Mouse (Mus musculus) forebrain, embryonic 16.5 days (tissue): Measurements from ENCODE around the gene Prkar1a. TPM values are rescaled to one million over a fixed set of nuclear protein-coding genes. Genes with fewer than 3 reads are reported as not detected.
"Not testable (repeated sequence)": the region's sequence is repeated elsewhere in the genome, so short reads cannot be mapped to it uniquely, and the experiment has no call there.

Experiments used
- ATAC-seq: fragments of 200-750 bp; cut with Nextera tagmentation; 2 replicates; pipeline ENCODE4 v1.8.0; 2017; ENCODE audit warnings: mild to moderate bottlenecking, moderate library complexity
- H3K27ac ChIP-seq: fragments of 300-500 bp; sonication (generic); 2 replicates; pipeline ENCODE4 v1.5.1; 2014; ENCODE audit warnings: low read length, control low read depth
- H3K27me3 ChIP-seq: fragments of 300-500 bp; sonication (generic); replicated peaks from 2 replicates; pipeline ENCODE4 v1.6.1; 2014; ENCODE audit warnings: low read length; ENCODE audit not compliant: control insufficient read depth, insufficient read depth
- H3K36me3 ChIP-seq: fragments of 300-500 bp; sonication (generic); 2 replicates; pipeline ENCODE4 v1.6.1; 2014; ENCODE audit not compliant: control insufficient read depth, insufficient read depth
- H3K4me1 ChIP-seq: fragments of 300-500 bp; sonication (generic); replicated peaks from 2 replicates; pipeline ENCODE4 v1.6.1; 2014; ENCODE audit warnings: low read length; ENCODE audit not compliant: control insufficient read depth, insufficient read depth
- H3K4me2 ChIP-seq: fragments of 300-500 bp; sonication (generic); 2 replicates; pipeline ENCODE4 v1.6.1; 2014; ENCODE audit warnings: mild to moderate bottlenecking, low read length, control low read depth
- H3K4me3 ChIP-seq: fragments of 300-500 bp; sonication (generic); replicated peaks from 2 replicates; pipeline ENCODE4 v1.5.1; 2014; ENCODE audit warnings: mild to moderate bottlenecking, low read length, control low read depth
- H3K9ac ChIP-seq: fragments of 300-500 bp; sonication (generic); replicated peaks from 2 replicates; pipeline ENCODE4 v1.6.1; 2014; ENCODE audit warnings: low read depth, low read length, control low read depth
- H3K9me3 ChIP-seq: fragments of 300-500 bp; sonication (generic); 2 replicates; pipeline ENCODE4 v1.6.1; 2016; ENCODE audit warnings: low read length; ENCODE audit not compliant: control insufficient read depth
- WGBS: fragments of 180-500 bp; shearing (Covaris S2); extraction: QIAGEN DNeasy Blood & Tissue Kit; methylation state at CpG from one replicate; pipeline ENCODE4 v1.1.7; 2014; 5-methylcytosine and 5-hydroxymethylcytosine counted together
- polyA plus RNA-seq: library from polyadenylated mRNA; unstranded; fragments of >200 nt; fragmentation: Nextera tagmentation; extraction: Ambion mirVana; gene quantifications from 2 replicates; pipeline ENCODE4 v1.2.1, GENCODE M21; 2015

Prkar1a gene
- polyA plus RNA-seq, 1 experiment from 2014 or later, result 521 TPM

- peaks cover 4% of the 10 kb centered on the region for H3K4me1 ChIP-seq
- ATAC-seq, result no peak
- no peaks in the 10 kb centered on the region for H3K9me3 ChIP-seq
- H3K27me3 ChIP-seq, result 0 out of 2 replicates have a peak, but pooled peaks cover 2% of the 10 kb centered on the region
- no peak overlapping the region for H3K4me2 ChIP-seq
- H3K4me3 ChIP-seq, result no peak overlapping the region
- WGBS, result 33% methylated on average over 4 of the region's 4 CpGs
- no peak overlapping the region for H3K9ac ChIP-seq
- H3K36me3 ChIP-seq, result no peaks in the 10 kb centered on the region
- no peak overlapping the region for H3K27ac ChIP-seq
Observed at GRCm38 (mm10) chr11:109616352-109616751, 32.9 kb upstream of the Prkar1a start.

DNA sequence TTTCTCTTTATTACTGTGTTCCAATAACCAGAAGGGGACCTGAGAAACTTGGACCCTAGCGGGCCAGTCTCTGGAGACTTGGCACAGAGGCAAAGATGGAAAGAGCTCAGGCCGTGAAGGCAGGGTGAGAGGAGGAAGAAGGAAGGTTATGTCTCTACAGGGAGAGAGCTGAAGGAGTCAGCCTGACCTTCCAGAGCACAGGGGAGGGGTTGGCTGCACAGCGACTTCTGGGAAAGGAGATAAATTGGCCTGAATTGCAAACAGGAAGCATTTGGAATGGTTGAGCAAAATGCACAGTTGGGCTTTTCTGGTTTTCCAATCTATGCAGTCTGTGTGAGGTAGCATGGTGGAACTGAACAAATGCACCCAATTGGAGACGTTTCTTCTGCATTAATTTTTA, 32.4 kb upstream of the Prkar1a start:
- Histone ChIP-seq H3K4me1 (peaks cover 4% of the 10 kb centered on the region), H3K4me3 (no peak overlapping the region), H3K9ac (no peak overlapping the region), H3K27ac (no peak overlapping the region), H3K4me2 (no peak overlapping the region), H3K36me3 (no peaks in the 10 kb centered on the region), H3K27me3 (0 out of 2 replicates have a peak, but pooled peaks cover 2% of the 10 kb centered on the region), H3K9me3 (no peaks in the 10 kb centered on the region)
- 40% methylated on average over 4 of the region's 4 CpGs for WGBS
- ATAC-seq, result no peak

DNA sequence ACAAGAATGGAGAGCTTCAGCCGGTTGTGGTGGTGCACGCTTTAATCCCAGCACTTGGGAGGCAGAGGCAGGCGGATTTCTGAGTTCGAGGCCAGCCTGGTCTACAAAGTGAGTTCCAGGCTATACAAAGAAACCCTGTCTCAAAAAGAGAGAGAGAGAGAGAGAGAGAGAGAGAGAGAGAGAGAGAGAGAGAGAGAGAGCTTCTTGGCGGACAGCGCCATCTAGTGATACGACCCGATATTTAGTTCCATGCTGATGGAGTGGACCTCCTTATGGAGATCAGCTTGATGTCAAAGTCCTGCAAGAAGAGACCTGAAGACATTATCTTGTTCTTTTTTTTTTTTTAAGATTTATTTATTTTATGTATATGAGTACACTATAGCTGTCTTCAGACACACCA, 30.1 kb upstream of the Prkar1a start:
- not testable (repeated sequence) for H3K9ac ChIP-seq, H3K27me3 ChIP-seq, H3K4me3 ChIP-seq, H3K4me2 ChIP-seq, H3K4me1 ChIP-seq, H3K27ac ChIP-seq, ATAC-seq, H3K9me3 ChIP-seq, H3K36me3 ChIP-seq
- 37% methylated on average over 8 of the region's 8 CpGs for WGBS

DNA sequence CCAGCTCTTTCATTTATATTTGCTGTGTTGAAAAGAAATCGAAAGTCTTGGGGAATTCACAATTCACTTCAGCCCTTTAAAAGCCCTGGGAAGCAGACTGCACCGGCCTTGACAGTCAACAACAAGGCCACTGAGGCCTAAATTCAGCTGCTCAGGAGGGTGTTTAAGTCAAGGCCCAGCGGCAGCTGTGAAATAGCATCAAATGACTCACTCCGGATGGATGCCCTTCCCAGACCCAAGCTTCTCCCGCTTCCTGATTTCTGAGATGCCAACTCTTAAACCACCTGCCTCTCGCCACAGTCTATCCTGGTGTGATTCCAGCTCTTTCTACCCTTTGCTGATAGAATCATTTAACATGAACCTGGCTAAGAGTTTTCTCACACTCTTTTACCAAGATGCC, 28.8 kb upstream of the Prkar1a start:
- H3K4me2 ChIP-seq, result no peak overlapping the region
- no peaks in the 10 kb centered on the region for H3K27me3 ChIP-seq
- no peak overlapping the region for H3K27ac ChIP-seq
- 87% methylated on average over 6 of the region's 6 CpGs for WGBS
- H3K9ac ChIP-seq, result no peak overlapping the region
- no peaks in the 10 kb centered on the region for H3K36me3 ChIP-seq
- H3K9me3 ChIP-seq, result no peaks in the 10 kb centered on the region
- no peak for ATAC-seq
- peaks cover 6% of the 10 kb centered on the region for H3K4me1 ChIP-seq
- no peak overlapping the region for H3K4me3 ChIP-seq

GRCm38 (mm10) chr11:109621183-109621582, 28.0 kb upstream of the Prkar1a start:
- WGBS, result 10% methylated on average over 2 of the region's 2 CpGs
- no peak overlapping the region for H3K27ac ChIP-seq
- no peak overlapping the region for H3K9ac ChIP-seq
- H3K36me3 ChIP-seq, result no peaks in the 10 kb centered on the region
- peaks cover 6% of the 10 kb centered on the region for H3K4me1 ChIP-seq
- no peaks in the 10 kb centered on the region for H3K27me3 ChIP-seq
- no peak overlapping the region for H3K4me2 ChIP-seq
- no peak for ATAC-seq
- H3K9me3 ChIP-seq, result no peaks in the 10 kb centered on the region
- H3K4me3 ChIP-seq, result no peak overlapping the region

DNA sequence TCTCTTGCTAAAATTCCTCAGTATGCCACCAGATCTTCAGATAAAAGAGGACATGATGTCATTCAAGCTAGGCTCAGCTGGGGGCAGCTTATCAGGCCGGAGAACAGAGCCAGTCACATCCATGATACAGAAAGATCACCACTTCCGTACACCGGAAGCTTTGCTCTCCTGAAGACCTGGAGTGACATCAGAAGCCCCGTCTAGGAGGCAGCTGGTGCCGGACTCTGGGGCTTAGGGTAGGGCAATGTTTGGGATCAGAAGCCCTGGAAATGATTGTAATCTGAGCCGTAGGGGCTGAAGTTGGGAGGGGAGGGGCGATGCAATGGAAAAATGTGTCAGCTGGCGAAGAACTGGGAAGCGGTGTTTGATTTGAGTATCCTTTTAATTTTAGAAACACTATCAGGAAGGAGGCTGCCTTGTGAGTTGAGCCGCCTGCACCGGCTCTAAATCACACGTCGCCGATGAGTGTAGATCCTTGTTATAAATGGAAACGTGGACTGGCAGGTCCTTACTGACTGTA, 26.6 kb upstream of the Prkar1a start:
- ATAC-seq, result no peak
- Histone ChIP-seq H3K27me3 (no peaks in the 10 kb centered on the region), H3K4me2 (no peak overlapping the region), H3K9me3 (no peaks in the 10 kb centered on the region), H3K36me3 (no peaks in the 10 kb centered on the region), H3K4me3 (no peak overlapping the region), H3K4me1 (0 out of 2 replicates have a peak, but pooled peaks cover 2% of the 10 kb centered on the region), H3K9ac (no peak overlapping the region), H3K27ac (no peak overlapping the region)
- 47% methylated on average over 15 of the region's 15 CpGs for WGBS

GRCm38 (mm10) chr11:109623238-109623637, 26.0 kb upstream of the Prkar1a start:
- no peak overlapping the region for H3K9ac ChIP-seq
- H3K27ac ChIP-seq, result no peak overlapping the region
- H3K36me3 ChIP-seq, result no peaks in the 10 kb centered on the region
- H3K9me3 ChIP-seq, result no peaks in the 10 kb centered on the region
- H3K4me1 ChIP-seq, result 0 out of 2 replicates have a peak, but pooled peaks cover 2% of the 10 kb centered on the region
- WGBS, result 94% methylated on average over 7 of the region's 7 CpGs
- no peak overlapping the region for H3K4me2 ChIP-seq
- ATAC-seq, result no peak
- no peak overlapping the region for H3K4me3 ChIP-seq
- H3K27me3 ChIP-seq, result no peaks in the 10 kb centered on the region

GRCm38 (mm10) chr11:109627648-109628047, 21.6 kb upstream of the Prkar1a start:
- no peak overlapping the region for H3K4me3 ChIP-seq
- no peak overlapping the region for H3K4me2 ChIP-seq
- no peak for ATAC-seq
- no peak overlapping the region for H3K9ac ChIP-seq
- WGBS, result 90% methylated on average over 4 of the region's 4 CpGs
- H3K36me3 ChIP-seq, result no peaks in the 10 kb centered on the region
- no peaks in the 10 kb centered on the region for H3K27me3 ChIP-seq
- H3K4me1 ChIP-seq, result 0 out of 2 replicates have a peak, but pooled peaks cover under 1% of the 10 kb centered on the region
- no peaks in the 10 kb centered on the region for H3K9me3 ChIP-seq
- H3K27ac ChIP-seq, result no peak overlapping the region

- H3K27me3 ChIP-seq, result no peaks in the 10 kb centered on the region
- H3K4me1 ChIP-seq, result no peaks in the 10 kb centered on the region
- WGBS, result 85% methylated on average over 3 of the region's 3 CpGs
- no peak overlapping the region for H3K4me2 ChIP-seq
- H3K9me3 ChIP-seq, result no peaks in the 10 kb centered on the region
- no peaks in the 10 kb centered on the region for H3K36me3 ChIP-seq
- no peak for ATAC-seq
- no peak overlapping the region for H3K9ac ChIP-seq
- no peak overlapping the region for H3K27ac ChIP-seq
- no peak overlapping the region for H3K4me3 ChIP-seq
Observed at GRCm38 (mm10) chr11:109628099-109628498, 21.1 kb upstream of the Prkar1a start.

DNA sequence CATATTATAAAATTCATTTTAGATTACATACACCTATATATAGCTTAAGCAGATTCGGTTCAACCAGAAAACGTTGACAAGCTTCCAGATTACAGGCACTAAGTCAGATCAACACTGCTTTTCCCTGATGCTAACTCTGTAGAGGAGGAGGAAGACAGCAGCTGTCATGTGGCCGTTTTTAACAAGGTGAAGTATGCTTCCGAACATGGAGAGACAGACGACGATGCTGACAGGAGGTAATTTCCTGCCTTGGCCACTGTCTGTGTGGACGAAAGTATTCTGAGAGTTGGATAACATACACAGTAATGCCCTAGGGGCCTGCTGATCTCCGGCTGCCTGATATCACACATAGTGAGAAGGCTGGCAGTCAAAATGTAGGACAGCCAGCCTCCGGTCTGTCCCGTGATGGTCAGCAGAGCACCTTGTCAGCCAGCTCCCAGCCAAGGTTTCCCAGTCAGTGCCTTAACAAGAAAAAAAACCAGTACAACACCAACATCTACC, 20.1 kb upstream of the Prkar1a start:
- Histone ChIP-seq H3K27ac (no peak overlapping the region), H3K36me3 (no peaks in the 10 kb centered on the region), H3K4me2 (no peak overlapping the region), H3K4me1 (no peaks in the 10 kb centered on the region), H3K27me3 (no peaks in the 10 kb centered on the region), H3K9me3 (no peaks in the 10 kb centered on the region), H3K4me3 (no peak overlapping the region), H3K9ac (no peak overlapping the region)
- 79% methylated on average over 10 of the region's 10 CpGs for WGBS
- no peak for ATAC-seq
